Mouse (Mus musculus) gastrocnemius, postnatal 14 days (tissue): ENCODE data around the gene Ccdc60. TPM values are rescaled to one million over a fixed set of nuclear protein-coding genes. Genes with fewer than 3 reads are reported as not detected.
"Not testable (repeated sequence)": the region's sequence is repeated elsewhere in the genome, so short reads cannot be mapped to it uniquely, and the experiment has no call there.

Experiments
- DNase-seq: peaks from one replicate; pipeline ENCODE4 v3.0.0; 2021; ENCODE audit warnings: mixed read lengths
- intact Hi-C: fragments of 180-260 bp; cut with DNase I; formaldehyde crosslinking; loops from one replicate; pipeline ENCODE4 v1.15.1; 2025; ENCODE audit warnings: low total_unique reads
- long read RNA-seq, 2 experiments: library from polyadenylated mRNA; stranded (forward); transcript quantifications; one replicate each; pipeline ENCODE4 v2.0.0; 2021
- total RNA-seq, 2 experiments: library from RNA; stranded (reverse); gene quantifications; 2 replicates each; pipeline ENCODE4 v1.2.3; 2021

Gene Ccdc60
- total RNA-seq = not detected
- long read RNA-seq, experiment 1, partial matches to known transcripts = 0 of 1 reads
- long read RNA-seq, experiment 1, other reads (novel, unspliced or antisense) = 1 of 1 reads
- long read RNA-seq, experiment 2 = 0 reads

DNA sequence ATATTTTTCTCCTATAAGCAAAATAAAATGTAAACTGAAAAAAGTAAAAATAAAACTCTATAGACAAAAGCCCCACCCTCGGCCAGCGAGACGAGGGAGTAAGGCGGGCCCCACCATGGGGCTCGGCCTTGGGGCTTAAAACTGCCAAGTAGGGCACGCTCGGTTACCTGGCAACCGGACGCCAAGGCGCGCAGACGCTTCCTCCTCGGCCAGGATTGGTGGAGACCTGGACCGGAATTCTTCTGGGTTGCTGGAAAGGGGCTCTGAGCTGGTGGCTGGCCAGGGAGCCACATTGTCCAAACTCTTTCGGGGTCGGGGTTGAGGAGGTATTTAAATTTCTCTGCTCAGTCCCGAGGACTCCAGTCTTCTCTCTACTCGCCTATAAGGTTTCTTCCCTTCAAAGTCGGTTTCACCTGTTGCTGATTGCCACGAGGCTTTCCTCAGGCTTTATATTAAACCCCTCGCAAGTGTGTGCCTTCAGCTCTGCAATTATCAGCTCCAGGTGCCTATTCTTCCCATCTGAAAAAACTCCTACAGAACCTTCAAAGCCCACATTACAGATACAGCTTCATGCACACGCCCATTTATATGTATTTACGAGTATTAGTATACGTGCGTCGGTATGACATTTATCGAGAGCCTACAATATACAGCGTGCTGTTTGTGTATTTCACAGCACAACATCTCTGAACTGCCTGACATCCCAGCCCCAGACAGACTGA lies at the start of gene Ccdc60:
TSS of gene Ccdc60 (minus strand) at position 137 of the 722 bp plus-strand sequence.
- no peak for DNase-seq
- intact Hi-C loops = no loop called here

DNA sequence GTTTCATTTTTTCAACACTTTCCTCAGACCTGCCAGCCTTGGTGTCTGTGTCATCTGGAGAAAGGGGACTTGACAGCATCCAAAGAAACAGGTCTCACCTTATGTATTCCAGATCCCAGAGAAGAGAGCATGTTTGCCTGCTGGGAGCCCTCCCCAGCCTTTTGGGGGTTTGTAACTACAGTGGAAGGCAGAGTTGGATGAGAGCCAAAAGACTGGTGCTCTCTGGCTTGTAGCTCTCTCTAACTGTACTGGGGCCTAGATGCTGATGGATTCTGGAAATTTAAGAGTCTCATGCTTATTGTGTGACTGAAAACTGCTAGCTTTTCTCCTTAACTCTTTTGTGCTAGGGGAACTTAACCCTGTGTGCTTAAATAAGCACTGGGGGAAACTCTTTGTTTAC lies 47.4 kb upstream of the Ccdc60 start:
- intact Hi-C loops = no loop called here
- no peak for DNase-seq

DNA sequence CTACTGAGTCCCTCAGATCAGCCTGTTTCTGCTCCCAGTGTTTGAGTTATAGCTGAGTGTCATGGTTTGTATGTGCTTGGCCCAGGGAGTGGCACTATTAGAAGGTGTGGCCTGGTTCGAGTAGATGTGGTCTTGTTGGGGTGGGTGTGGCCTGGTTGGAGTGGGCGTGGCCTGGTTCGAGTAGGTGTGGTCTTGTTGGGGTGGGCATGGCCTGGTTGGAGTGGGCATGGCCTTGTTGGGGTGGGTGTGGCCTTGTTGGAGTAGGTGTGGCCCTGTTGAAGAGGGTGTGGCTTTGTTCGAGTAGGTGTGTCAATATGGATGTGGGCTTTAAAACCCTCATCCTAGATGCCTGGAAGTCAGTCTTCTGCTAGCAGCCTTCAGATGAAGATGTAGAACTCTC lies 40.1 kb upstream of the Ccdc60 start:
- DNase-seq = no peak
- intact Hi-C loops = no loop called here

DNA sequence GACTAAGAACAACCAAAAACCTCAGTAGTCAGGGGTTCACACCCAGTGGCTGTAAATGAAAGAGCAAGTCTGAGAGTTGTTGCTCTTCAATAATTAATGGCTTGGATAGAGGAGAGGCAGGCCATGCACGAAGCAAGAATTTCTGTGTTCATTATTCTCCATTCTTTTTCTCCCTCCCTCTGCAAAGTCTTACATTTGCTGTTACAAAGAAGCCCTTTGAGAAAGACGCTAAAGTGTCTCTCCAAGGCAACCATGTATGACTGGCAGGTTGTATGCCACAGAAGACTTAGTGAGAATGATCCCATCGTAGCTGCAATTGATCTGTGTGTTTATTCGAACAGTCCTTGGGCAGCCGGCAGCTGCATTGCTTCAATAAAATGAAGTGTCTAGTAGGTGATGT lies 34.6 kb upstream of the Ccdc60 start:
- no peak for DNase-seq
- intact Hi-C loops = no loop called here

DNA sequence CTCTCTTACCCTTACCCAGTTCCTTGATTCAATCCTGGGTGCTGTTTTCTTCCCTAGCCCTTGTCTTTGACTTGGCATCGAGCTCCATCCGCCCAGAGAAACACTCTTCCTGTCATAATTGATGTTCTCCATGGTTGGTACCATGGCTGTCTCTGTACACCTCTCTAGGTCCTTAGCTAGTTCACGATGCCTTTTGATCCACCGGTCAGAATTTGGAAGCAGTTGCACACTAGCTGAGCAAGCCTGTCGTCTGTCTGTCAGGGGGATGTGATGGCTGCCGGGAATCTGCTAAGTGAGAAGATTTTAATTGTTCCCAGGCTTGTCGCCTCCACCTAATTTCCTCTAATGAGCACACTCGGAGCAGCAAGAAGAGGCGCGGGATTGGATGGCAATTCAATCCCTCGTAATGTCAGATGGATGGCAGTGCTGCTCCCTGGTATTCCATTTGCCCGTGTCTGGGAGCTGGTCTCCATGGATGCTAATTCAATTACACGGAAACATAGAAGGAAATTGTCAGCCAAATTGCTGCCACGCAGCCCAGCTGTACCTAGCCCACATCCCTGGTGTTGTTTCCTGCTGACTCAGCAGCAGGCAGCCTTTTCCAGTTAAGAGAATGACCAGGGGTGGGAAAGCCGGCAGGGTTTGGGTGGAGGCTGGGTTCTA lies 33.7 kb upstream of the Ccdc60 start:
- intact Hi-C loops = no loop called here
- DNase-seq = no peak

DNA sequence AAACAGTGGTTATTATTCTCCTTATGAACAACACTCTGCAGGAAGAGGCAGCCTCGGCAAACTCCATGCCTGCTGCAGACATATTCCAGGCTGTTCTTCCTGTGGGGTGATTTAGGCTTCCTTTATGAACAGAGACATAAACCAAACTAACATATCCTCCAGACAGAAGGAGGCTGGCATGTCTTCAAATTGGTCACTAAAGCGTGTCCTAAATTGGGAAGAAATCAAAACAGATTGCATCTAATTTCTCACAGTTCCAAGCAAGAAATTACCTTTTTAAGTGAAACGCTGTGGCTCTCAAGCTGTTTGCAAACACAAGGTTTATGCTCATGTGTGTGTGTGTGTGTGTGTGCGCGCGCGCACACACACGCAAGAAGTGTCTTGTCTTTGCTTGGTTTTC lies 24.9 kb upstream of the Ccdc60 start:
- intact Hi-C loops = no loop called here
- no peak for DNase-seq

DNA sequence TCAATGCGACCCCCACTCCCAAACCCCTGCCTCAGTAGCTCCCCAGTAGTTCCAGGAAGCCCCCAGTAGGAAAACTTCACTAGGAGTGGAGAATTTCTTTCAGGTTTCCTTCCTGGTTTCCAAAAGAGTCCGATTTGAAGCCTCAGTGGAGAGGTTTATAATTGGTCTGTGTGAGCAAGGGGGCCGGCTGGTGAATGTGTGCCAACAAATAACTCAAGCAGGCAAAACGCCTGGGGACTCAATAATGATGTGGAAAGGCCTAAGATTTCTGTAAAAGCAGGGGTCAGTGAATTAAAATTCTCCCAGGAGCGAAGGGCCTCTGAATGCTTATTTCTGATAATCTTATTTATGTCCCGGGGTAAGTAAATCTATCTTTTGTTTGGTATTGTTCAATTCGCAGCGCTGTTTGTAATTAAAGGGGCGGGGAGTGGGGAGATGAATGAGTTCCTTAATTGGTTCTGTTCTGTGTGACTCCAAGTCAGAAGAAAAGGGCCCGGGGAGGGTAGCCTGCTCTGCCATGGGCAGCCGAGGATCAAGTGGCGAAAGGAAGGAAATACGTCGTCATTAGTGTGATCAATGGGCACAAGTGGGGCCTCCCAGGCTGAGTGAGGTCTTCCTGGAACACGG lies 23.4 kb upstream of the Ccdc60 start:
- DNase-seq = no peak
- intact Hi-C loops = no loop called here

DNA sequence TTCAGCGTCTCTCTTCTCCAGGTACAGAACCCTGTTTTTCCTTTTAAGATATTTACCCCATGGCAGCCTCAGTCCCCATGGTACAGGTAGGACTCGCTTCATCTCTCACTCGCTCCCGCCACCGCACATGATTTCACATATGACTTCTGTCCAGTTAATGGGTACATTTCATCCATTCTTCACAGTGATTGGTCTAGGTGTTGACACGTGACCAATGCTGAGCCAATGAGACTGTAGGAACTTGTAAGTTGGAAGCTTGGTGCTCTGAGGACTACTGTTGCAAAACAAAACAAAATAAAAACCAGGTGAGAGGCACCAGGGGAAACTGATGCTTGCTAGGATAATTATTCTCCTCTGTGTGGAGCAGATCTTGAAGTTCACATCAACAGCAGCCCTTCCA lies 22.9 kb upstream of the Ccdc60 start:
- intact Hi-C loops = no loop called here
- DNase-seq = no peak

DNA sequence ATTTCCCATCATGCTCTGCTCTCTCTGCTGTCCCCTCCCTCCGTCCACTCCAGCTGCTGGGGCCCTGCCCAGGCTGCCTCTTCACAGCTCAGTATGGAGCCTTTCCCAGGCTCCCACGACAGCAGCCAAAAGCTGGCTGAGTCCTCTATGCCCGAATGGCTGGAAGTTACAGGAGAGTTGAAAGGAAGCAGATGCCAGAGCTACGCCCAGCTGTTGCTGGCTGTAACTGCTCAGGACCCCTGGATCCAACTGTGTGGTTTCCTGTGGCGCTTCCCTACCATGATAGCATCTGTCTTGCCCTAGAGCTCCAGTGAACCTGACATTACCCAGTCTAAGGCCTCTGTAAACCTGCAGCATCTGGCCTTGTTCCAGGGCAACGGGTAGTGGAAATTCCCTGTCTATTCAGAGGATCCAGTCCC lies 20.6 kb upstream of the Ccdc60 start:
- intact Hi-C loops = no loop called here
- peak; percentile 68 for DNase-seq

DNA sequence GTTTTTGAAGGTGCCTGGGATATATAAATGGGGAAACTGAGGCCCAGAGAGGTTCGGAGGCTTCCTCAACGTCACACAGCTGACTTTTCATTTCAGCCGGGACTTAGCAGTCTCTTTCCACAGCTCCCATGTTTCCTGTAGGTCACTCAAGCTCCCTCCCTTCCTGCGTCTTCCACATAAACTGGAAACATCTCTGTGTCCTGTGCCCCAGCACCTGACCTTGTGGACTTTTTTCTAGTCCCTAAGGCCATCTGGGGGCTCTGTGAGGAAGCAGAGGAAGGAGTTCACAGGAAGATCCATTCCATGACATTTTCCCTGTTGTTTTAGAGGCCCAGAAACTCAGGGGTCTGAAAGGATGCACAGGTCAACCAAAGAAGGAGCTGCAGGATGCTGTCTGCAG lies 16.8 kb upstream of the Ccdc60 start:
- DNase-seq = no peak
- intact Hi-C loops = no loop called here

DNA sequence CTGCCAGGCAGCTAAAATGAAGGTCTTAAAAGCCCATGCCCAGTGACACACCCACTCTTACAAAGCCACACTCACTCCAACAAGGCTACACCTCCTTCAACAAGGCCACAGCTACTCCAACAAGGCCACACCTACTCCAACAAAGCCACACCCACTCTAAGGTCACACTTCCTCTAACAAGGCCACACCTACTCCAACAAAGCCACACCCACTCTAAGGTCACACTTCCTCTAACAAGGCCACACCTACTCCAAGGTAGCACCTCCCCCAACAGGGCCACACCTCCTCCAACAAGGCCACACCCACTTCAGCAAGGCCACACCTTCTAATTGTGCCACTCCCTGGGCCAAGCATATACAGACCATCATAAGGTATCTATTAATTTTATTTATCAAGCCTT lies 16.4 kb upstream of the Ccdc60 start:
- intact Hi-C loops, DNase-seq: not testable (repeated sequence)

DNA sequence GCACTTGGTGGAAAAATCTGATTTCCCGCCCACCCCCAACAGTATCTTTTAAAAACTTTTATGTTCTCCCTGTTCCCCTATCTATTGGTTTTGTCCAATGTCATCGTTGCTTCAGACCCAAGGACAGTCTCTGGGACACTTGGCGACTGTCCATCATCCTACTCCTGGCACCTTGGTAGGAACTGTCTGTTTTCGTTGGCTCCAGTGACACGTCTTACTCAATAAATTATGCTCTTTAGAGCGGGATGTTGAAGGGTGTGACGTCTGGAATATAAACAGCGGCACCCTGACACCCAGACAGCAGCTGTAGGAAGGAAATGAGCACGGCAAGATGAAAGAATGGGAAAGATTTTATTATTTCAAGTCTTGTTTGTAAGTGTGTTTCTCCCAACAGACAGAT lies 12.2 kb upstream of the Ccdc60 start:
- intact Hi-C loops = no loop called here
- DNase-seq = no peak

DNA sequence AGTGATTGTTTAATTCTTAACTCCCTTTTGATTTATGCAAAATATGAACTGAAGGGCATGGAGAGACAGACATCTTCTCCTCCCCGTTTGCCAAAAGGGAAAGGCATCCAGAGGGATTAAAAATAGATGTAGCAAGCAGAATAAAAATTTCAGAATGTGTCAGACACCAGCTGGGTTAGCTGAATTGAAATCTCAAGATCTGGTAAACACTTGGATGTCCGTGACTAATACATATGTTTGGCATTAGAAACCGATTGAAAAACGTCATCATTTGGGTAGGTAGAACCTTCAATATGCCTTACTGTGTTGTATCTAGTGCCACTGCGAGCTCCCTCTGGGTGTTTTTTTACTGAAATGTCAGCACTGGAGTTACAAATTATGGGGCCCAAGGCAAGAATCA lies 4.7 kb upstream of the Ccdc60 start:
- no peak for DNase-seq
- intact Hi-C loops = no loop called here

DNA sequence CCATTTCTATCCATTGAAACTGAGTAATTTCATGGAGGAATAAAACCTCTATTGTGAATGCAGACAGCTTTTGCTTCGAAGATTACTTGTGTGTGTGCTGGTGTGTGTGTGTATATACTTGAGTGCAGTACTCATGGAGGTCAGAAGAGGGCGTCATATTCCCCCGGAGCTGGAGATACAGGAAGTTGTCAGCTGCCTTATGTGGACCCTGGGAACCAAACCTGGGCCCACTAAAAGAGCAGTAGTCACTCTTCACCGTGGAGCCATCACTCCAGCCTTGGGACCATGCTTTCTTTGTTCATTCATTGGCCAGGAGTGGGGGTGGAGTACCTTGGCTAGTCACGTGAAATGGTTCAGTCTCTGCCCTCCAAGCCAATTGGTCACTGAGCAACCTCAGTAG lies 1.8 kb upstream of the Ccdc60 start:
- no peak for DNase-seq
- intact Hi-C loops = no loop called here

DNA sequence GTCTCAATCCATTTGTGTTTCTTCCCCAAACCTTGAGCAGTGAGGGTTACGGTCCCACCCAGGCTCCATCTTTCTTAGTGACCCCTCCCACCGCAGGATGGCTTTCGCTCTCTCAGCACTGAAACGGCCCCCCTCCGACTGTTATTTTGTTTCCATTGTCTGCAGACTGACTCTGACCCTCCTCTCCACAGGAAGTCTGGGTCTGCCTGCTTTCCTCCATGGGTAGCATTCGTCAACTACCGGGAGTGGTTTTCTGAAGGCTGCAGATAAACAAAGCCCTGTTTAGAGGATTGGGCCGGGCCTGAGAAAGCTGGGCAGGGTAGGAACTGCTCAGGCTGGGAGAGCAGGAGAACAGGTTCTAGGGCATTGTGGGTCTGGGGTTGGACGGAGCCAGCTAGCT lies 1.1 kb upstream of the Ccdc60 start:
- DNase-seq = no peak
- intact Hi-C loops = no loop called here

DNA sequence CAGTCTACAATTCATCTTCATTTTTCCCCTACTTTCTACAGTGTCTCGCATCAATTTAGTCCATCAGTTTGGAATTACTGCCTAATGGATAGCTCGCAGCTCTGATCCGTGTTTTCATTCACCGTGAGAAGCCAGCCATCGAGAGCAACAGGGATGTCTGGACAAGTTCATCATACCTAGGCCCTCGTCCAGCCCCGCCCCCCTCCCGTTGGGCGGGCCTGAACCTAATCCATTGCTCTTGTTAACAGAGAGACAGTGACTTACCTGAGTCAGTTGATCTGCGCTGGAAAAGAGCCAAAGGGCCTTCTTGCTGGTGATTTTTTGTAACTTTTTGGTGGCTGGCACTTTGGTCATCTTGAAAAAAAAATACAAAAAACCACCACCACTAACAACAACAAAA lies 602 bp downstream of the Ccdc60 start:
- intact Hi-C loops = no loop called here

DNA sequence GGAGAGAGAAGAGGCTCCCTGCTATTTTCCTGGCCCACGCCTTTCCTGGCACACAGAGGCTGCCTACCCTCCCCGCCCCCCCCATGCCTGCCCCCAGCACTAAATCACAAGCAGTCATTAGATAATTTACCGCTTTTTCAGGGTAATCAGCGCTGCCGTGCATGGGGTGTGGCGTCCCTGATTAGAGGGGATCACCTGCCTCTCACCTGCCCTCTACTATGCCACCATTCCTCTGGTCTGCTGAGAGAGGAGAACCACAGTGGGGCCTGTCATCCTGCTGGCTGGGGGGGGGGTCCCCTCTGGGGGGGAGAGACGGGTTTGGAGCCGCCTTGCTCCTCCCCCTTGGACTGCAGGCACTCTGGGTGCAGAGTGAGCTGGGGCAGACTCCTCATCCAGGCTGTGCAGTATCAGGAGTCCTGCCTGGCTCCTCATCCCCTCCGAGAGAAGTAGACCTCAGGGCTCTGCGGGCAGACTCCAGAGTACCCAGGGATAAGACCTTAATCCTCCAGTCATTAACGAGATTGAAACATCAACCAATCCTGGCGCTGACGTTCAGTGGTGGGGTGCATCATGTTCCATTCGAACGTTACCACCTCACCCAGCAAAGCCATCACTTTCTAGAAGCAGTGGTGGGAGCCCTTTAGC lies 3.1 kb downstream of the Ccdc60 start:
- DNase-seq = no peak
- intact Hi-C loops = no loop called here

More for the DNA sequence above, 602 bp downstream of the Ccdc60 start:
- no peak for DNase-seq

DNA sequence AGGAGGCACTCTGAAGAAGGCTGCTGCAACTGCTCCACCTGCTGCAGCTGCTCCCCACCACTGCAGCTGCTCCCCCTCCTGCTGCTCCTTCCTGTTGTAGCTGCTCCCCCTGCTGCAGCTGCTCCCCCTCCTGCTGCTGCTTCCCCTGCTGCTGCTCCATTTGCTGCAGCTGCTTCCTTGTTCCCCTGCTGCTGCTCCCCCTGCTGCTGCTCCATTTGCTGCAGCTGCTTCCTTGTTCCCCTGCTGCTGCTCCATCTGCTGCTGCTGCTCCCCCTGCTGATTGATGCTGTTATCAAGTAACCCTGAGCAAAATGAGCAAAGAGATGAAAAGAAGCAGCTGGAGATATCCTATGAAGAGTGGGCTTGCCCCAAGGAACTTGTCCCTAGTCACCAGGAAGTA lies 8.3 kb downstream of the Ccdc60 start:
- DNase-seq = no peak
- intact Hi-C loops = no loop called here

DNA sequence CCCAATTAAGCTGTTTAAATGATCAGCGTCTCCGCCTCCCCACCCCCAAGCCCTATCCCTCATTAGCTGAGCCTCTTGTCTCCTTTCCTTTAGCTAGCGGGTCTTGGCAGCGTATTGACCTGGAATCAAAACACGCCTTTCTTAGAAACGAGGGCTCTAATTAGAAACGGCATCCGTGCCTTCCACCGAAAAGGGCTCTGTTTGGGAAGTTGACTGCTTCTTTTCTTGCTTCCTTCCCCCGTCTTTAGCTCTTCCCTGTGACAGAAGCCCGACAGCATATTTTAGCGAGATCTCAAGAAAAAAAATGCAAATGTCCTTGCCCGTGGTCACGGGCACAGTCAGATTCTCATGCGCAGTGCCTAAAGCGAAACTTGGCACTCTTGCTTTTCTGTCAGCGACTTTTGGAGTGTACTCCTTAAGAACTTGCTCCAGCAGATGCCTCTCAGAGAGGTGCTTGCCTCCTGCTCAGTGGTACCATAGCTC lies 10.3 kb downstream of the Ccdc60 start:
- intact Hi-C loops = no loop called here
- no peak for DNase-seq

DNA sequence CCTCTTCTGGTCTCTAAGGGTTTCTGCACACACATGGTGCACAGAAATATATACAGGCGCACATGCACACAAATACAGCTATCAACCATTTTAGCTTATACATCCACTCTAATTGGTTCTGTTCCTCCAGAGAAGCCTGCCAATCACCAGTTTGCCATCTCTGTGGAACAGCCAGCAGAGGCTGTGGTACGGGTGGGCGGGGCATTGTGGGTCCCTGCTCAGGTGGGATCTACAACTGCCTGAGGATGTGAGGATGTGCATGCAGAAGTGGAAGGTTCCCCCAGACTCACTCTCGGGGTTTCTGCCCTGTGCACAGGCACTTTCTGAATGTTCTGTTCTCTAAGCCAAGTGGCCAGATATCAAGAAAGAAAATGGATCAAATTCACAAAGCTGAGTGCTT lies 10.8 kb downstream of the Ccdc60 start:
- DNase-seq = no peak
- intact Hi-C loops = no loop called here
